Mouse (Mus musculus) layer of hippocampus, adult 18-20 months (tissue): ENCODE measurements at regions not wholly inside any gene's neighbourhood (a gene's known extent, or its start where the extent isn't known, plus 50 kb on each side); places are given as distances from the start of the nearest gene placed in this dataset.
"Not testable (repeated sequence)": the region's sequence is repeated elsewhere in the genome, so short reads cannot be mapped to it uniquely, and the experiment has no call there.

Source experiments
- DNase-seq, 2 experiments: peaks; one replicate each; pipeline ENCODE4 v3.0.0; 2022; ENCODE audit warnings: low spot score in 2 of 2

- no peak for DNase-seq
Observed at GRCm38 (mm10) chr4:153169991-153170390, 312.6 kb downstream of the Ajap1 start.

GRCm38 (mm10) chr4:153164810-153165209, 317.8 kb downstream of the Ajap1 start:
- DNase-seq: no peak

GRCm38 (mm10) chr4:153160115-153160514, 322.5 kb downstream of the Ajap1 start:
- DNase-seq: no peak

GRCm38 (mm10) chr4:153157572-153157971, 325.0 kb downstream of the Ajap1 start:
- no peak for DNase-seq

- DNase-seq: not testable (repeated sequence)
Observed at GRCm38 (mm10) chr4:153152923-153153322, 329.7 kb downstream of the Ajap1 start.

- no peak for DNase-seq
Observed at GRCm38 (mm10) chr4:153133147-153133546, 349.5 kb downstream of the Ajap1 start.

- DNase-seq: peak; percentile 40 to 57
Observed at GRCm38 (mm10) chr4:153129345-153129744, 353.3 kb downstream of the Ajap1 start.

GRCm38 (mm10) chr4:153128162-153128561, 354.4 kb downstream of the Ajap1 start:
- DNase-seq: no peak

GRCm38 (mm10) chr4:153120480-153120879, 362.1 kb downstream of the Ajap1 start:
- no peak for DNase-seq

GRCm38 (mm10) chr4:153119647-153120102, 362.9 kb downstream of the Ajap1 start:
- DNase-seq: no peak

GRCm38 (mm10) chr4:153118824-153119646, 363.6 kb downstream of the Ajap1 start:
- DNase-seq: no peak

- DNase-seq: no peak
Observed at GRCm38 (mm10) chr4:153114998-153115397, 367.6 kb downstream of the Ajap1 start.

GRCm38 (mm10) chr4:153113577-153113976, 369.0 kb downstream of the Ajap1 start:
- no peak for DNase-seq

GRCm38 (mm10) chr4:153110291-153110746, 372.3 kb downstream of the Ajap1 start:
- peak; percentile 45 to 66 for DNase-seq

- no peak for DNase-seq
Observed at GRCm38 (mm10) chr4:153098591-153098990, 384.0 kb downstream of the Ajap1 start.

GRCm38 (mm10) chr4:153097601-153098000, 385.0 kb downstream of the Ajap1 start:
- no peak for DNase-seq

GRCm38 (mm10) chr4:153093129-153093528, 389.5 kb downstream of the Ajap1 start:
- no peak for DNase-seq

- no peak for DNase-seq
Observed at GRCm38 (mm10) chr4:153082166-153082565, 400.4 kb downstream of the Ajap1 start.

- no peak for DNase-seq
Observed at GRCm38 (mm10) chr4:153074590-153074989, 408.0 kb downstream of the Ajap1 start.

GRCm38 (mm10) chr4:153070190-153070745, 412.3 kb downstream of the Ajap1 start:
- DNase-seq: no peak

GRCm38 (mm10) chr4:153068484-153069033, 414.1 kb downstream of the Ajap1 start:
- DNase-seq: no peak

GRCm38 (mm10) chr4:153064021-153064605, 418.5 kb downstream of the Ajap1 start:
- DNase-seq: peak in 1 of 2 experiments; percentile 7
